Comparison of ENCODE assay signal across 8 mouse cellular contexts in genomic region chr1:134518677-134519076, GRCm38 (mm10). TPM values are rescaled to one million over a fixed set of nuclear protein-coding genes. Genes with fewer than 3 reads are reported as not detected.
DNase-seq lines count a peak whose midpoint lies in the region; ATAC-seq and TF ChIP-seq lines count a peak whose summit lies in the region.

No protein-coding gene starts in this region.

- H3K9me3 ChIP-seq in intestine, postnatal 0 days (ENCODE audit: control insufficient read depth): no peaks in the 10 kb centered on the region
- no peaks in the 10 kb centered on the region for H3K9me3 ChIP-seq in midbrain, postnatal 0 days (ENCODE audit: low read length)

- H3K36me3 ChIP-seq in intestine, postnatal 0 days (ENCODE audit: control insufficient read depth, insufficient read depth): no peaks in the 10 kb centered on the region
- no peaks in the 10 kb centered on the region for H3K36me3 ChIP-seq in midbrain, postnatal 0 days (ENCODE audit: insufficient read depth, low read length)
- H3K36me3 ChIP-seq in splenic B cell, adult 2 months (ENCODE audit: control insufficient read depth, insufficient read depth, low read length, poor library complexity, severe bottlenecking): no peaks in the 10 kb centered on the region

- H3K4me1 ChIP-seq in intestine, postnatal 0 days (replicated peaks; ENCODE audit: control insufficient read depth, insufficient read depth, low read length): peaks cover 5% of the 10 kb centered on the region; the same call in 1 of the 2 replicates
- H3K4me1 ChIP-seq in midbrain, postnatal 0 days (ENCODE audit: insufficient read depth, low read length): no peaks in the 10 kb centered on the region

- no peak overlapping the region for H3K27ac ChIP-seq in intestine, postnatal 0 days (ENCODE audit: low read depth, low read length)
- no peak overlapping the region for H3K27ac ChIP-seq in midbrain, postnatal 0 days (ENCODE audit: low read depth, low read length)

- no peak overlapping the region for H3K9ac ChIP-seq in intestine, postnatal 0 days (ENCODE audit: low read depth, low read length)
- H3K9ac ChIP-seq in midbrain, postnatal 0 days (replicated peaks; ENCODE audit: low read length, poor library complexity, severe bottlenecking): no peak overlapping the region

- intact Hi-C loops in gastrocnemius, postnatal 36 days (cut with DNase I): loop anchor here (5.0 kb wide), 2 partner anchors 74 to 89 kb away; no protein-coding TSS in a partner anchor
- intact Hi-C loops in left cerebral cortex, postnatal 36 days (cut with DNase I): loop anchor here (5.0 kb wide), 1 partner anchor 84 kb away; no protein-coding TSS in a partner anchor

- peak; percentile 93 for TF ChIP-seq CTCF in intestine, postnatal 0 days (IDR thresholded peaks at IDR 0.05; ENCODE audit: low read depth)
- peak; percentile 74 for TF ChIP-seq CTCF in midbrain, postnatal 0 days (IDR thresholded peaks at IDR 0.05)

- peak; percentile 14 for DNase-seq in 3134 (ENCODE audit: extremely low read depth, insufficient read length, low spot score)
- peak; percentile 85 to 95 for DNase-seq in adrenal gland, adult (ENCODE audit: inconsistent age in 2 of 2, low spot score in 1 of 2)
- peak; percentile 91 for DNase-seq in embryo, embryonic 10 days (ENCODE audit: low spot score)
- DNase-seq in gastrocnemius, postnatal 36 days: peak; percentile 43 to 79
- DNase-seq in left cerebral cortex, postnatal 36 days (ENCODE audit: low spot score in 2 of 2): peak; percentile 57 to 75
- DNase-seq in midbrain, postnatal 0 days (ENCODE audit: low spot score): peak; percentile 89
- DNase-seq in splenic B cell, adult 2 months (ENCODE audit: low read depth, low spot score): peak; percentile 69

- no peak overlapping the region for H3K4me3 ChIP-seq in intestine, postnatal 0 days (ENCODE audit: low read depth, low read length)
- no peak overlapping the region for H3K4me3 ChIP-seq in midbrain, postnatal 0 days (ENCODE audit: low read depth, low read length)

- WGBS in intestine, postnatal 0 days: 6% methylated on average over 7 of the region's 7 CpGs
- WGBS in midbrain, postnatal 0 days: 13% methylated on average over 7 of the region's 7 CpGs

- no peak overlapping the region for H3K4me2 ChIP-seq in intestine, postnatal 0 days (replicated peaks; ENCODE audit: low read depth)
- H3K4me2 ChIP-seq in midbrain, postnatal 0 days (ENCODE audit: low read depth, low read length, poor library complexity, severe bottlenecking): no peak overlapping the region

- H3K27me3 ChIP-seq in intestine, postnatal 0 days (replicated peaks; ENCODE audit: control insufficient read depth, insufficient read depth, low read length): no peaks in the 10 kb centered on the region
- H3K27me3 ChIP-seq in midbrain, postnatal 0 days (ENCODE audit: insufficient read depth, low read length): no peaks in the 10 kb centered on the region
- H3K27me3 ChIP-seq in splenic B cell, adult 2 months (ENCODE audit: control insufficient read depth, insufficient read depth, low read length, poor library complexity, severe bottlenecking): no peaks in the 10 kb centered on the region

- ATAC-seq in intestine, postnatal 0 days: peak; percentile 65
- no peak for ATAC-seq in midbrain, postnatal 0 days (ENCODE audit: low FRiP score)

RNA-seq across cellular contexts. Expression of gene Rabif, which starts 24.2 kb away (rescaled TPM):
- 1 to 10 TPM; 5.1 to 5.5 TPM for total RNA-seq in gastrocnemius, postnatal 36 days (2021)
- polyA plus RNA-seq in intestine, postnatal 0 days (2015; fragmentation: Nextera tagmentation; extraction: Ambion mirVana): 25.9 and 26.2 TPM in 2 replicates
- total RNA-seq in left cerebral cortex, postnatal 36 days (2021): 10 to 100 TPM; 26.1 to 29.5 TPM
- total RNA-seq in midbrain, postnatal 0 days (2014; rRNA removed): 37.6 and 45.1 TPM in 2 replicates
- polyA plus RNA-seq in midbrain, postnatal 0 days (2015; fragmentation: Nextera tagmentation; extraction: Ambion mirVana): 79.0 and 79.5 TPM in 2 replicates

RNA-seq across cellular contexts. Expression of gene Mgat4e, which starts 30.8 kb away (rescaled TPM):
- total RNA-seq in gastrocnemius, postnatal 36 days (2021): not detected
- not detected in 2 replicates for polyA plus RNA-seq in intestine, postnatal 0 days (2015; fragmentation: Nextera tagmentation; extraction: Ambion mirVana)
- not detected for total RNA-seq in left cerebral cortex, postnatal 36 days (2021)
- not detected in 2 replicates for total RNA-seq in midbrain, postnatal 0 days (2014; rRNA removed)
- polyA plus RNA-seq in midbrain, postnatal 0 days (2015; fragmentation: Nextera tagmentation; extraction: Ambion mirVana): not detected in 2 replicates

RNA-seq across cellular contexts. Expression of gene Kdm5b, which starts 41.3 kb away (rescaled TPM):
- total RNA-seq in gastrocnemius, postnatal 36 days (2021): 10 to 100 TPM in 1 of 2 experiments, 1 to 10 TPM in 1; 9.2 to 11.1 TPM
- 12.6 and 13.0 TPM in 2 replicates for polyA plus RNA-seq in intestine, postnatal 0 days (2015; fragmentation: Nextera tagmentation; extraction: Ambion mirVana)
- 10 to 100 TPM; 57.7 to 67.6 TPM for total RNA-seq in left cerebral cortex, postnatal 36 days (2021)
- 65.9 and 69.9 TPM in 2 replicates for total RNA-seq in midbrain, postnatal 0 days (2014; rRNA removed)
- polyA plus RNA-seq in midbrain, postnatal 0 days (2015; fragmentation: Nextera tagmentation; extraction: Ambion mirVana): 37.3 and 43.7 TPM in 2 replicates

Comparison
In these comparisons a context has a peak if more than half of its experiments do, and no peak if none do; other contexts are left out.
1. DNase-seq: peak in every context shown above with its lines; median percentile 91 in embryo, embryonic 10 days; 90 in adrenal gland, adult; 89 in midbrain, postnatal 0 days; 69 in splenic B cell, adult 2 months; 66 in left cerebral cortex, postnatal 36 days; 61 in gastrocnemius, postnatal 36 days; 14 in 3134.